In the genomic region with DNA sequence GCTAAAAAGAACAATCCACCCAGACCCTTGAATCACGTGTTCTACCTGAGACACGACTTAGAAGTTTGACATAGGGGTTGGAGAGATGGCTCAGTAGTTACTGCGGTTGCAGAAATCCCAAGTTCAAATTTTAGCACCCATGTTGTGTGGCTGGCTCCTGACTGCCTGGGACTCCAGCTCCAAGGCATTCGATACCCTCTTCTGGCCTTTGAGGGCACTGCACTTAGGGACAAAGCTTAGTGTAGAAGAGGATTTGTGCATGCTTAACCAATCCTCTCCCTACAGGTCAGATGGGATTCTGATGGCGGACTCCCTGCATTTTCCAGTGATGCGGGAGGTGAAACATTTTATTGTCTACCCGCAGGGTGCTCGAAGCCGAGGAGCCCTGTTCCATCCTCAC, we compare ENCODE assay signal across 9 mouse cellular contexts. TPM values are rescaled to one million over a fixed set of nuclear protein-coding genes. Genes with fewer than 3 reads are reported as not detected.
DNase-seq lines count a peak whose midpoint lies in the region; ATAC-seq lines count a peak whose summit lies in the region.
"Had no signal": no experiment of that assay in that cellular context is flagged by ENCODE, and none has a peak within 500 bp of the region (broad histone marks: within the 10 kb centered on the region; RNA-seq: fewer than 3 reads in every experiment).

No protein-coding gene starts in this region.

- no peaks in the 10 kb centered on the region for H3K36me3 ChIP-seq in heart, embryonic 16.5 days (ENCODE audit: control insufficient read depth, insufficient read depth)

- peaks cover 40% of the 10 kb centered on the region for H3K4me1 ChIP-seq in heart, embryonic 16.5 days (ENCODE audit: control insufficient read depth, insufficient read depth, low read length)

- peak; percentile 35; the same call in 1 of the 2 replicates for ATAC-seq in heart, embryonic 16.5 days (replicated peaks; ENCODE audit: extremely low read depth, insufficient read depth, low FRiP score)
- ATAC-seq in monocyte, adult 5-6 weeks (replicated peaks; ENCODE audit: insufficient number of reproducible peaks, low FRiP score, low TSS enrichment, poor library complexity, severe bottlenecking) = no peak

- no peak overlapping the region for H3K27ac ChIP-seq in heart, embryonic 16.5 days (ENCODE audit: low read length)

- intact Hi-C loops in left cerebral cortex, postnatal 25 days (cut with DNase I) = loop anchor here (1.0 to 2.0 kb wide), 2 partner anchors 14 to 118 kb away; no protein-coding TSS in a partner anchor

- 77% methylated on average over 9 of the region's 9 CpGs for WGBS in heart, embryonic 16.5 days

- H3K27me3 ChIP-seq in heart, embryonic 16.5 days (ENCODE audit: control insufficient read depth, insufficient read depth, low read length) = no peaks in the 10 kb centered on the region

- no peaks in the 10 kb centered on the region for H3K9me3 ChIP-seq in heart, embryonic 16.5 days (replicated peaks; ENCODE audit: control insufficient read depth, low read length)

- H3K9ac ChIP-seq in heart, embryonic 16.5 days (ENCODE audit: low read length) = no peak overlapping the region

- DNase-seq in ovary, postnatal 10 days (ENCODE audit: low spot score) = peak; percentile 11
- DNase-seq in ovary, adult 18-20 months (ENCODE audit: low spot score) = no peak
- DNase-seq in ZHBTc4 (ENCODE audit: low read depth, low spot score) = peak; percentile 85
- peak; percentile 42 to 56 for DNase-seq in cerebellum, postnatal 36 days
- peak; percentile 50 to 67 for DNase-seq in left cerebral cortex, postnatal 25 days (ENCODE audit: low spot score in 2 of 2)
- peak; percentile 21 for DNase-seq in ovary, postnatal 36 days (ENCODE audit: low spot score)

- no peak overlapping the region for H3K4me3 ChIP-seq in heart, embryonic 16.5 days (ENCODE audit: low read length)
- H3K4me3 ChIP-seq: myocyte had no signal

- no peak overlapping the region for H3K4me2 ChIP-seq in heart, embryonic 16.5 days (ENCODE audit: low read depth, low read length)

RNA-seq across cellular contexts. Expression of a gene that starts 15.6 kb away (rescaled TPM):
- polyA plus RNA-seq in heart, embryonic 16.5 days (2015; fragmentation: Nextera tagmentation; extraction: Ambion mirVana) = 25.8 and 28.5 TPM in 2 replicates
- 10 to 100 TPM; 33.8 to 34.1 TPM for total RNA-seq in left cerebral cortex, postnatal 25 days (2021)
- under 0.01 to 0.85 TPM (median 0.19 TPM) in 3 replicates for total RNA-seq in monocyte, adult 5-6 weeks (2017)

Comparison
In these comparisons a context has a peak if more than half of its experiments do, and no peak if none do; other contexts are left out.
1. RNA of a gene that starts 15.6 kb away (total RNA-seq): 33.8 to 34.1 TPM in left cerebral cortex, postnatal 25 days; under 0.01 to 0.85 TPM in monocyte, adult 5-6 weeks; every median in the first group is over 10 times any median in the second.